Mouse (Mus musculus): ENCODE measurements around the gene Tenm3.

DNA sequence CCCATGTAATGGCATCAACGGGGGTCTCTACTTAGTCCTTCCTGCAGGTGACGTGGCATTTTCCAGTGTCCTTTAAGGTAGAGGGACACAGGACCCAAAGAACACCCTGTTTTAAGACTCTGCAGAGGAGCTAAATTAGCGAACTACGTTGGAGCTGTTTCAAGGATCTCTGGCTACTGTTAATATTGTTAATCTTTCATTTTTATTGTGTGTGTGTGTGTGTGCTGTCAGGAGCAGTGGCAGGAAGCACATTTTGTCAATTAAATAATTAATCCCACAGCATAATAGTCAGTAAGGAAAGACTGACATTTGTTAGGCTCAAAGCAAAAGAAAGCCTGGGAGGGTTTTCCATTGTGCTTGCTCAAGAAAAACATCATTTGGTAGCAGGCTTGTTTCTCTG is 172.4 kb downstream of the Tenm3 start:
- TF ChIP-seq CTCF (IDR thresholded peaks at IDR 0.05; ENCODE audit: extremely low read depth, insufficient read depth, low read length) (no peak), POLR2A (IDR thresholded peaks at IDR 0.05; ENCODE audit: extremely low read depth, insufficient read depth, low read length) (no peak)
